Mouse (Mus musculus) liver, adult (tissue): ENCODE data around the gene Slc25a43.

Experiments used
- GATA4 ChIP-seq: IDR thresholded peaks from 2 replicates; pipeline ENCODE4 v1.6.1; 2014; ENCODE audit warnings: mild to moderate bottlenecking, low read length; ENCODE audit not compliant: insufficient replicate concordance

Gene Slc25a43

GRCm38 (mm10) chrX:36743503-36744101, at the start of gene Slc25a43:
Gene Slc25a43, plus strand, starts transcription at chrX:36743659.
- TF ChIP-seq GATA4 = no peak

GRCm38 (mm10) chrX:36740124-36740951, 3.1 kb upstream of the Slc25a43 start:
- TF ChIP-seq GATA4 = no peak

GRCm38 (mm10) chrX:36741278-36741677, 2.2 kb upstream of the Slc25a43 start:
- TF ChIP-seq GATA4 = no peak

DNA sequence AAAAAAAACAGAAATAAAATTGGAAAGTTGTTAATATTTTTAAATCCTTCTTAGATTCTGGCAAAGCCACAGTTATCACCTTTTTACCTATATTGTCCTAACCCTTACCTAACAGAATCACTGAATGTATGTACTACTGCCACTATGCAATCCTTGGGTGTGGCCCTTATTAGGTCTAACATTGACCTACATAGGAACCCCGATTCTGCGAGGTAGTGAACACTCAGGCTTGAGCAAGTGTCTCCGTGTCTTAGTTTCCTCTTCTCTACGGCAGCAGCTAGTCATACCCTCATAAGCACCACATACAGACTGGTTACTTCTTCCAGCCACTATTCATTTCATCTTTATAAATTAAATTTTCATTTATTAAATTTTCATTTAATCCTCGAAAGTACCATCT, 715 bp upstream of the Slc25a43 start:
- no peak for TF ChIP-seq GATA4

GRCm38 (mm10) chrX:36744735-36745134, 1.3 kb downstream of the Slc25a43 start:
- no peak for TF ChIP-seq GATA4

DNA sequence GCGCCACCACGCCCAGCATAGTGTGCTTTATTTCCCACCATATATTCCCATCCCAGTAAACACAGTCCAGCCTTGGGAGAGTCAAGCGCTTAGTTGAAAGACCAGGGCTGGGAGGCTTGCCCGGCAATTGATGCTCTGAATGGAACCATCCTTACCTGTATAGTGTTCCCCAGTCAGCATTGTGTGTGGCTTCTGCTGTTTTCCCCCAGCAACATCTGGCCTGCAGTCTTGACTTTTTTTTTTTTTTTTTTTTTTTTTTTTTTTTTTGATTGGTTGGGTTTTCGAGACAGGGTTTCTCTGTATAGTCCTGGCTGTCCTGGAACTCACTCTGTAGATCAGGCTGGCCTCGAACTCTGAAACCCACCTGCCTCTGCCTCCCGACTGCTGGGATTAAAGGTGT, 1.9 kb downstream of the Slc25a43 start:
- no peak for TF ChIP-seq GATA4

DNA sequence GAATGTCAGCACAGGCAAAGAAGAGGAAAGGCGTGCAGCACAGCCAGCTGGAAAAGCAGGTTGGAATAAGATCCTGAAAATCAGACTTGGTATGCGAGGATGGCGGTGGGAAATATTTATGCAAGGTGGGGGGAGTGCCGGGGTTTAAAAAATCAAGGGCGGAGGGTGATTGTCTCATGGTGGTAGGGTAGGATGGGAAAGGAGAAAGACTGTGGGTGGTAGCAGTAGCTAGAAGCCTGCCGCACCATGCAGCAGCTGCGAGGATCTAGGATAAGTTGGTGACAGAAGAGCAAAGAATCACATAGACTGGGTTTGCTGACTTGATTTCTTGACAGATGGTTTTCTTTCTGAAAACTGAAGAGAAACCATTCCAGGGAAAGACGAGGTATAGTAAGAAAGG, 3.3 kb downstream of the Slc25a43 start:
- TF ChIP-seq GATA4 = no peak

- no peak for TF ChIP-seq GATA4
Observed at GRCm38 (mm10) chrX:36748573-36748972, 5.1 kb downstream of the Slc25a43 start.

GRCm38 (mm10) chrX:36749281-36749785, 5.9 kb downstream of the Slc25a43 start:
- TF ChIP-seq GATA4 = no peak

GRCm38 (mm10) chrX:36750591-36750990, 7.1 kb downstream of the Slc25a43 start:
- TF ChIP-seq GATA4 = no peak

GRCm38 (mm10) chrX:36752586-36752985, 9.1 kb downstream of the Slc25a43 start:
- no peak for TF ChIP-seq GATA4

GRCm38 (mm10) chrX:36757796-36758472, 14.5 kb downstream of the Slc25a43 start:
- no peak for TF ChIP-seq GATA4

GRCm38 (mm10) chrX:36758566-36758965, 15.1 kb downstream of the Slc25a43 start:
- no peak for TF ChIP-seq GATA4

- no peak for TF ChIP-seq GATA4
Observed at GRCm38 (mm10) chrX:36760946-36761635, 17.6 kb downstream of the Slc25a43 start.

DNA sequence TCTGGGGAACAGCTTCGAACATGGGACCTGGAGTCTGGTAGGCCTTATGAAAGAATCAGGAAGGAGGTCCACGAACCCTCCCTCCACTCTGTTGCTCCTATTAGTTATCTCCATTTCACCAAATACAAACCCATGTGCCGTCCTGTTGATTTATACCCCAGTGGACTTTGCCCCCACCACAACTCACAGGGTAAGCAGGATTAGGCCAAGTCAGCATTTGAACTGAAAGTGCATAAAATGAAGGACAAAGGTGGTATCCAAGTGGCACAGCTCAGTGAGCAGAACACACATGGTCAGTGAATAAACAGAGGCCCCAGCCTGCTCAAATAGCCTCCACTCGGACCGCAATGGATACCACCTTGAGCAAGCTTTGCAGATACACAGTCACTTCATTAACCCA, 18.8 kb downstream of the Slc25a43 start:
- no peak for TF ChIP-seq GATA4
